Mouse (Mus musculus): ENCODE measurements around the gene Pkd1l3.

GRCm38 (mm10) chr8:109609153-109609502 lies 5.2 kb upstream of the Pkd1l3 start:
- TF ChIP-seq CTCF (IDR thresholded peaks at IDR 0.05; ENCODE audit: control insufficient read depth, insufficient read depth, insufficient replicate concordance, low read depth, low read length): no peak
- TF ChIP-seq POLR2A (IDR thresholded peaks at IDR 0.05; ENCODE audit: control insufficient read depth, low read depth, low read length): no peak

All from testis, adult 2 months (tissue).